Mouse (Mus musculus) lung, embryonic 15.5 days (tissue): ENCODE measurements at regions not wholly inside any gene's neighbourhood (a gene's known extent, or its start where the extent isn't known, plus 50 kb on each side); places are given as distances from the start of the nearest gene placed in this dataset.

Experiments
- ATAC-seq: fragments of 200-750 bp; cut with Nextera tagmentation; 2 replicates; pipeline ENCODE4 v1.8.0; 2017; ENCODE audit warnings: moderate number of reproducible peaks, borderline replicate concordance; ENCODE audit not compliant: low FRiP score, low TSS enrichment; ENCODE audit errors: extremely low read depth
- H3K27ac ChIP-seq: fragments of 300-500 bp; sonication (generic); 2 replicates; pipeline ENCODE4 v1.5.1; 2015; ENCODE audit warnings: moderate library complexity, mild to moderate bottlenecking, inconsistent platforms
- H3K27me3 ChIP-seq: fragments of 300-500 bp; sonication (generic); 2 replicates; pipeline ENCODE4 v1.6.1; 2015; ENCODE audit warnings: inconsistent platforms
- H3K36me3 ChIP-seq: fragments of 300-500 bp; sonication (generic); 2 replicates; pipeline ENCODE4 v1.6.1; 2015; ENCODE audit warnings: inconsistent platforms
- H3K4me1 ChIP-seq: fragments of 300-500 bp; sonication (generic); 2 replicates; pipeline ENCODE4 v1.6.1; 2015; ENCODE audit warnings: inconsistent platforms
- H3K4me2 ChIP-seq: fragments of 300-500 bp; sonication (generic); 2 replicates; pipeline ENCODE4 v1.6.1; 2015; ENCODE audit warnings: inconsistent platforms, mild to moderate bottlenecking, moderate library complexity
- H3K4me3 ChIP-seq: fragments of 300-500 bp; sonication (generic); 2 replicates; pipeline ENCODE4 v1.5.1; 2015; ENCODE audit warnings: mild to moderate bottlenecking, inconsistent platforms
- H3K9ac ChIP-seq: fragments of 300-500 bp; sonication (generic); 2 replicates; pipeline ENCODE4 v1.6.1; 2015; ENCODE audit warnings: inconsistent platforms
- H3K9me3 ChIP-seq: fragments of 300-500 bp; sonication (generic); 2 replicates; pipeline ENCODE4 v1.6.1; 2016; ENCODE audit warnings: inconsistent platforms
- WGBS: fragments of 180-500 bp; shearing (Covaris S2); methylation state at CpG from one replicate; pipeline ENCODE4 v1.1.7; 2015; 5-methylcytosine and 5-hydroxymethylcytosine counted together

DNA sequence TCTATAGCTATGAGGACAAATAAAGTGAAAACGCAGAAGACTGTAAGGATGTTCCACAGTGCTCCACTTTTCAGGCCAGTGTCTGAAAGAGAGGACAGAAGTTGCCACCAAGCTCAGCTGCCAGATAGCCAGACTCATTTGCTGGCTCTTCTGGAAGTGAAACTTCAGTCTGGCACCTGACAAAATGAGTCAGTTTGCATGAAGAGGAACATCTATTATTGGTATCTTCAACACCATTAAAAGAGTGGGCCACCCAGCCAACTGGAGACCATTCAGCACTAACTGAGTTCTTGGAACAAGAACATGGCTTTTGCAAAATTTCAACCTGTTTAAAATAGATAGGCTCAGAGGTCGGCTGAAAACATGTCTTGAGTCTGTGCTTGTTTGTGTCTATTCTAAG is 592.4 kb upstream of the Tbl1xr1 start:
- no peak overlapping the region for H3K4me3 ChIP-seq
- H3K36me3 ChIP-seq: no peaks in the 10 kb centered on the region
- no peak for ATAC-seq
- no peaks in the 10 kb centered on the region for H3K9me3 ChIP-seq
- no peak overlapping the region for H3K9ac ChIP-seq
- H3K27me3 ChIP-seq: no peaks in the 10 kb centered on the region
- H3K4me2 ChIP-seq: no peak overlapping the region
- H3K27ac ChIP-seq: no peak overlapping the region
- peaks cover 6% of the 10 kb centered on the region for H3K4me1 ChIP-seq
- WGBS: 85% methylated on average over 2 of the region's 2 CpGs

DNA sequence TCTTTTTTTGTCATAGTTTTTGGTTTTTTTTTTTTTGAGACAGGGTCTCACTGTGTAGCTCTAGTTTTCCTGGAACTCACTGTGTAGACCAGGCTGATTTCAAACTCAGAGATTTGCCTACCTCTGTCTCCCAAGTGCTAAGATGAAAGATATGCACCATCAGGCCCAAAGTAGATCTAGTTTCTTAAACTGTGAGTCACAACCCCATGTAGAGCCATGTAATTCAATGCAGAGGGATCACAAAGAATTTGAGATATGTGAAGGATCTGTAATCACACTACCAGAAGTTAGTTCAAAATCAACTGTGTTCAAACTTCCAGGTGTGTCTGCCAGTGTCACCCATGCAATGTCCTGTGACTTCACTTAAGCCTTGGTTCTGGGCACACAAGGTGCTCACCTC is 591.0 kb upstream of the Tbl1xr1 start:
- no peak overlapping the region for H3K27ac ChIP-seq
- no peaks in the 10 kb centered on the region for H3K4me1 ChIP-seq
- H3K27me3 ChIP-seq: no peaks in the 10 kb centered on the region
- no peaks in the 10 kb centered on the region for H3K36me3 ChIP-seq
- no peak overlapping the region for H3K4me3 ChIP-seq
- H3K4me2 ChIP-seq: no peak overlapping the region
- H3K9me3 ChIP-seq: no peaks in the 10 kb centered on the region
- H3K9ac ChIP-seq: no peak overlapping the region
- ATAC-seq: no peak

DNA sequence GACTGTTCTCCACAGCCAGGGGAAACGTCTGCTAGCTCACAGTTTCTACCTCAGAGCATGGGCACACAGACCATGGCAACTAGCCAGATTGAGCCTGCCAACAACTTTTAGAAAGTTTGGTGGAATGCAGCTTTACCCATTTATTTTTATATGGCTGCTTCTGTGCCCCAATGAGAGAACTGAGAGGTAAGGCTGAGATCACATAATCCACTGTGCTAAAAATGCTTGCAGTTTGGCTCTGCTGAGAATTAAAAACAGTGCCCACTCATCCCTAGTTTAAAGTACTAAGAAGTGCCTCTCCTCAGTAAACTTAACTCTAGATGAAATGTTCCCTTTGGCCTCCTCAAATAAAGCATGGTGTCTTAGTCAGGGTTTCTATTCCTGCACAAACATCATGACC is 586.9 kb upstream of the Tbl1xr1 start:
- no peak overlapping the region for H3K4me3 ChIP-seq
- H3K27me3 ChIP-seq: no peaks in the 10 kb centered on the region
- H3K4me1 ChIP-seq: no peaks in the 10 kb centered on the region
- no peak overlapping the region for H3K4me2 ChIP-seq
- no peak overlapping the region for H3K9ac ChIP-seq
- no peak overlapping the region for H3K27ac ChIP-seq
- H3K36me3 ChIP-seq: no peaks in the 10 kb centered on the region
- no peak for ATAC-seq
- no peaks in the 10 kb centered on the region for H3K9me3 ChIP-seq
- WGBS: 61% methylated on average over 1 of the region's 1 CpGs

DNA sequence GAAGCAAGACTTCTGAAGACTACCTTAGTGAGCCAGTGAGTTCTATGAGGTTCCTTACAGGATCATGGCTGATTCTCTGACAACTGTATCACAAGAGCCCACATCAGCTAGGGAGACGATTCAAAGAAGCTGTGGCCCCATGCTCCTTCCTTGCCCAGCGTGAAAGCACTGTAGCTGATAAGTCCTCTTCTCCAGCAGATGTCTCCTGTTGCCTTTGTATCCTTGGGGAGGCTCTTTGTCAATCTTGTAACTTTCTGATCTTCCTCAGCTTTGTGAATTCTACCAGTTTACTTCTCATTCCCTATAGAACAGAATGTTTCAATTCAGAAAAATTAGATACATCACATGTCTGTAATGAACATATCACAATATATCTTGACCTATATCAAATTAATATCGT is 584.0 kb upstream of the Tbl1xr1 start:
- Histone ChIP-seq H3K4me3 (no peak overlapping the region), H3K9me3 (no peaks in the 10 kb centered on the region), H3K27ac (no peak overlapping the region), H3K27me3 (no peaks in the 10 kb centered on the region), H3K9ac (no peak overlapping the region), H3K36me3 (no peaks in the 10 kb centered on the region), H3K4me1 (peaks cover 11% of the 10 kb centered on the region), H3K4me2 (no peak overlapping the region)
- ATAC-seq: no peak
- 65% methylated on average over 3 of the region's 3 CpGs for WGBS

DNA sequence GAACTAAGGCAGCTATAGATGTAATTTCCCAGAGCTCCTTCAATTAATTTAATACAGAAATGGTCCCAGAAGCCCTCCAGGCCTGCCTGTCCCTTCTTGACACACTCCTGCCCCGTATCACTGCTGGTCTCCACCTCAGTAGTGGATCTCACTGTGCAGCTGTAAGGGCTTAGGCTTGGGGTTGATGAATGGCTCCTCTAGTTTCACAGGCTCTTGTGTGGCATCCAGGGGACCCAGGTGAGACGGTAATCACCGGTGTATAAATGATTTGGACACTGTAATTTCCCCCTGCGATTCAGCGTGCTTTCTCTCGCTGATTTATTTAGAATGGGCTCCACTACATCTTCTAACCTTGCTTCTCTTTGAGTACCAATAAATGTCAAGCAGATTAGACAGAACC is 583.1 kb upstream of the Tbl1xr1 start:
- Histone ChIP-seq H3K4me3 (no peak overlapping the region), H3K27me3 (no peaks in the 10 kb centered on the region), H3K4me2 (no peak overlapping the region), H3K9me3 (no peaks in the 10 kb centered on the region), H3K27ac (no peak overlapping the region), H3K9ac (no peak overlapping the region), H3K4me1 (peaks cover 11% of the 10 kb centered on the region), H3K36me3 (no peaks in the 10 kb centered on the region)
- no peak for ATAC-seq
- WGBS: 82% methylated on average over 6 of the region's 6 CpGs

DNA sequence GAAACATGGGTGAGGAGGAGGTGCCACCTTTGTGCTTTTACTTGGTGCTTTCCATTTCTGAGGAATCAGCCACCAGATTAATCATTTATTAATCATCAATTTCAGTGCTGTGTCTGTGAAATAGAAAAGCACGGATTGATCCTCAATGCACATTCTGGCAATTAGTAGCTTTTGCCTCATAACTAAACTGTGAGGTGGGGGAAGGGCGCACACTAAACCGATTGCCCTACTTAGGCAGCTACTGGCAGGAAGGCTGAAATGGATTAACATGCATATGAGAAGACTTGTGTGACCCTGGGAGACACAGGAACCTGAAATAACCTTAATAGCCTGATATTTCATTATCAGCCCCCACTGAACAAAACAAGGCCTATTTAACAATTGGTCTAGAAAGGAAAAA is 581.5 kb upstream of the Tbl1xr1 start:
- no peak overlapping the region for H3K9ac ChIP-seq
- no peaks in the 10 kb centered on the region for H3K9me3 ChIP-seq
- peaks cover 11% of the 10 kb centered on the region for H3K4me1 ChIP-seq
- no peak for ATAC-seq
- no peak overlapping the region for H3K27ac ChIP-seq
- H3K4me3 ChIP-seq: no peak overlapping the region
- no peaks in the 10 kb centered on the region for H3K27me3 ChIP-seq
- H3K4me2 ChIP-seq: no peak overlapping the region
- H3K36me3 ChIP-seq: no peaks in the 10 kb centered on the region
- 72% methylated on average over 3 of the region's 3 CpGs for WGBS

DNA sequence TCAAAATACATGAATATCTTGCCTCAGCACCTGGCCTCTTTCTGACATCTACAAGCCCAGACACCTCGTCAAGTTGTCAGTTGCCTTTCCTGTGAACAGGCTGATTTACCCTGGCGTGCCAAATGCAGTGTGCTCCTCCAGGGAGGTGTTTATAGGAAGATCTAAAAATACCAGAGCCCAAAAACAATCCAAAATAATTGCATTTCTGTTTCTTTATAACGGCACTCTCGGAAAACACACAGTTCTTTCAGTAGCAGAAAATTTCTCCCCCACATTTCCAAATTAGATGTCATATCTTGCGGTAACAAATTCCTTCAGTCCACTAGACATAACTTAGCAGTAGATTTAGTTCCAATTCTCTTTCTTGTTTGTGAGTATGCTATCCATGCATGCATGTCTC is 580.8 kb upstream of the Tbl1xr1 start:
- no peak overlapping the region for H3K4me2 ChIP-seq
- H3K36me3 ChIP-seq: no peaks in the 10 kb centered on the region
- ATAC-seq: no peak
- no peaks in the 10 kb centered on the region for H3K27me3 ChIP-seq
- no peaks in the 10 kb centered on the region for H3K9me3 ChIP-seq
- H3K27ac ChIP-seq: no peak overlapping the region
- H3K9ac ChIP-seq: no peak overlapping the region
- H3K4me1 ChIP-seq: peaks cover 11% of the 10 kb centered on the region
- no peak overlapping the region for H3K4me3 ChIP-seq
- 46% methylated on average over 5 of the region's 5 CpGs for WGBS

DNA sequence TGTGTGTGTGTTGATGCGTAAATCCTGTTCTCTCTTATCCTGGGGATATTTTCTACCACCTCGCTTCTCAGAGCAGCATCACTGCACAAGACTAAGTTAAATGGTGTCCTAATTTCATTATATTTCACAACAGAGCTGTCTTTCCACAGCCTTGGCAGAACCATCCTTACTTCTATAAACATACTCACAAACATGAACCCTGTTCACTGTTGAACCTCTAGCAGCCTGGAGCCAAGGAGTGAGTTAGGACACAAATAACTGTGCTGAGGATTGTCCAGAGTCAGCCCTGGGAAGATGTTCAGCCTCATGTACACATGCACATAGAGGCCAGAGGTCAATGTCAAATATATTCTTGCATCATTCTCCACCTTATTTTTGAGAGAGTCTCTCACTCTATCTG is 580.3 kb upstream of the Tbl1xr1 start:
- no peaks in the 10 kb centered on the region for H3K9me3 ChIP-seq
- H3K4me3 ChIP-seq: no peak overlapping the region
- H3K9ac ChIP-seq: no peak overlapping the region
- H3K27ac ChIP-seq: no peak overlapping the region
- WGBS: 82% methylated on average over 2 of the region's 2 CpGs
- no peaks in the 10 kb centered on the region for H3K36me3 ChIP-seq
- no peak for ATAC-seq
- no peak overlapping the region for H3K4me2 ChIP-seq
- H3K4me1 ChIP-seq: peaks cover 11% of the 10 kb centered on the region
- no peaks in the 10 kb centered on the region for H3K27me3 ChIP-seq

DNA sequence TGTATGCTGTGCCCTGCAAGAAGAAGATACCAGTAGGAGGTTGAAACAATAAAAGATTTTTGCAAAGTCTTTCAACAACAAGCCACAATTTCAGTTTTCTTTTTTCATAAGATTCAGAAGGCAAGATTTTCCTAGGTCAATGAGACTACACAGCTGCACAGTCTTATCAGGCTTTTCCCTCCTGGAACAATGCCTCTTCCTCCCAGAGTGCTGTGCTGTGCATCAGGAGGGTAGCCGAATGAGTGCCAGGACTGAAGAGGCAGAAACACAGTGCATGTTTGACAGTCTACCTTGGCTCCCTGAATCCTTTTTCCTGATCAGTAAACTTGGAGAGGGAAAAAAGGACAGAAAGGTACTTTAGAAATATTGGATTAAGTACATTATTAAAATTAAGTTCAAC is 579.4 kb upstream of the Tbl1xr1 start:
- Histone ChIP-seq H3K4me1 (peaks cover 11% of the 10 kb centered on the region), H3K4me2 (no peak overlapping the region), H3K27me3 (no peaks in the 10 kb centered on the region), H3K4me3 (no peak overlapping the region), H3K27ac (no peak overlapping the region), H3K9ac (no peak overlapping the region), H3K36me3 (no peaks in the 10 kb centered on the region), H3K9me3 (no peaks in the 10 kb centered on the region)
- WGBS: 30% methylated on average over 1 of the region's 1 CpGs
- ATAC-seq: no peak

DNA sequence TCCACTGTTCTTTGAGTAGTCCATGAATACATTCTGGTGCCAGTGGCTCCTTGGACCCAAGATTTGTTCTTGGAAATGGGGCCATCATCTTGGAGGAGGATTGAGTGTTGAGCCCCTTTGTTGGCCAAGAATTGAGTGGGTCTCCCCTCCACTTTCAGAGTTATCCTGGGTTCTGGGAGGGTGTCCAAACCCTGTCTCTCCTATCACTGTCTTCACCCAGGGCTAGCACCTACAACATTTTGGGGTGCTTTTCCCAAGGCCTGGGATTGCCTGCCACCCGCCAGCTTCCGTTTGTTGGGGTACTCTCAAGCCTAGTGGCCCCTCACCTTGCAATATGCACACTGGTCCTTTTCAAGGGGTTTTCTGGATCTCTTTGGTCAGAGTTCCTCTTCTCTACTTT is 568.8 kb upstream of the Tbl1xr1 start:
- Histone ChIP-seq H3K4me2 (no peak overlapping the region), H3K36me3 (no peaks in the 10 kb centered on the region), H3K27ac (no peak overlapping the region), H3K4me3 (no peak overlapping the region), H3K9ac (no peak overlapping the region), H3K9me3 (peaks cover 18% of the 10 kb centered on the region), H3K27me3 (no peaks in the 10 kb centered on the region), H3K4me1 (no peaks in the 10 kb centered on the region)
- ATAC-seq: no peak
- 100% methylated on average over 2 of the region's 2 CpGs for WGBS

DNA sequence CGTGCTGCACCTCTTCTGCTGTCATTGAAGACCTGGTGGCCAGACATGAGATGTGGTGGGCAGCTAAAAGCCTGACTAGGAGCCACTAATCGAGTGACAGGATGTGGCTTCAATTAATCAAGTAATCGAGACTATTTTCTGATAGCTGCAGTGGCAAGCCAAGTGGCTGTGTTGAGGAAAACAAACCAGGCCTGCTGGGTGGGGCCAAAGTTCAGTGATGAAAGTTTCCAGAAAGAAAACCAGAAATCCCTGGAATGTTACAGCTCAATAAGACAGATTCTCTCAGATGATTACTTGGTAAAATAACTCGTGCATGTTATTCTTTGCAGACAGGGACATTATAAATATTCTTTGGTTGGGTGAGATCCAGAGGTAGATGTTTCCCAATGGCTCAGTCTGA is 564.4 kb upstream of the Tbl1xr1 start:
- H3K27me3 ChIP-seq: no peaks in the 10 kb centered on the region
- no peak overlapping the region for H3K4me3 ChIP-seq
- H3K9me3 ChIP-seq: peaks cover 18% of the 10 kb centered on the region
- ATAC-seq: no peak
- WGBS: 56% methylated on average over 4 of the region's 4 CpGs
- no peak overlapping the region for H3K9ac ChIP-seq
- no peaks in the 10 kb centered on the region for H3K4me1 ChIP-seq
- H3K27ac ChIP-seq: no peak overlapping the region
- no peak overlapping the region for H3K4me2 ChIP-seq
- no peaks in the 10 kb centered on the region for H3K36me3 ChIP-seq

DNA sequence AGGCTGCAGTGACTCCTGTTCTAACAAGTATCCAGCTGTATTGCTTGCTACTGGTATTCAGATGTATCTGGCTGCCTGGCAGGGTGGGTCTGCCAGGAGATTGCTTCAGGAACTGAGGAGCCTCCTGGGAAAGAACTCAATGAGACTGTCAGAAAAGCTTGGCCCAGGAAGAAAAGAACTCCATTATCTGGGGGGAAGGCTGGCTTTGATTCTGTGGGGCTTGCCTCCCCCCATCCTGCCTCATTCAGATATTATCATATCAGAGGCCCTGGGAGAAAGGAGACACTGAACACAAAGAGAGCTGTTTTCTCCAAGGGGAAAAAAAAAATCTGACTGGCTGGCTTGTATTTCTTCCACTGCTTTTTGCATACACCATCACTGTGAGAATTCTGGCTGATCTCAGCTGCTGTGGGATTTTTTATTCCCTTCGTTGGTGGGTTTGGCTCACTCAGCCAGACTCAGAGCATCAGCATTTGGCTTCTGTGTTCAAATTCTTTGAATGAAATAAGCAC is 552.0 kb upstream of the Tbl1xr1 start:
- ATAC-seq: no peak
- H3K4me3 ChIP-seq: no peak overlapping the region
- no peak overlapping the region for H3K27ac ChIP-seq
- no peak overlapping the region for H3K9ac ChIP-seq
- no peak overlapping the region for H3K4me2 ChIP-seq
- H3K4me1 ChIP-seq: no peaks in the 10 kb centered on the region
- no peaks in the 10 kb centered on the region for H3K27me3 ChIP-seq
- no peaks in the 10 kb centered on the region for H3K9me3 ChIP-seq
- H3K36me3 ChIP-seq: no peaks in the 10 kb centered on the region
- 38% methylated on average over 1 of the region's 1 CpGs for WGBS

DNA sequence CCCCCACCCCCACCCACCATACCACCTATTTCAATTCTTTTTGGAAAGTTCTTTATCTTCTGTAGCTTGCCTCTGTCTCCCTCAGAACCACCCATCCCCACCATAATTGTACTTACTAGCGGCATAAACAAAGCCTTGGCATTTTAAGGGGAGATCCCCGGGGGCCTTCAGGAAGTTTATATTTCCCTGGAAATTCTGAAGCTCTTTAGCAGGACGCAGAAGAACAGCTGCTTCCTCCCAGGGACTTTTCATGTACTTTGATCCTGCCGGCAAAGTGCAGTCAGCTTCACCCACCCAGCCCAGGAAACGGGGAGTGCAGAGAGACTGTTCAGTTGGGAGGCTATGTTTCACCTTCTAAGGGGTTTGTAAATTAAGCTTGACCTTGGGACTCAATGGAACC is 545.6 kb upstream of the Tbl1xr1 start:
- Histone ChIP-seq H3K27ac (0 out of 2 replicates have a peak overlapping the region, but pooled peaks have one; percentile 29), H3K4me2 (no peak overlapping the region), H3K27me3 (no peaks in the 10 kb centered on the region), H3K9ac (no peak overlapping the region), H3K4me3 (no peak overlapping the region), H3K4me1 (peaks cover 6% of the 10 kb centered on the region; the same call in 1 of the 2 replicates), H3K36me3 (no peaks in the 10 kb centered on the region), H3K9me3 (no peaks in the 10 kb centered on the region)
- WGBS: 23% methylated on average over 5 of the region's 5 CpGs
- ATAC-seq: peak; percentile 64; the same call in 1 of the 2 replicates
